Mouse (Mus musculus): ENCODE data around the gene Arr3. TPM values are rescaled to one million over a fixed set of nuclear protein-coding genes. Genes with fewer than 3 reads are reported as not detected.

The Arr3 gene
- polyA plus RNA-seq (2012; rRNA removed) = not detected in 2 replicates

DNA sequence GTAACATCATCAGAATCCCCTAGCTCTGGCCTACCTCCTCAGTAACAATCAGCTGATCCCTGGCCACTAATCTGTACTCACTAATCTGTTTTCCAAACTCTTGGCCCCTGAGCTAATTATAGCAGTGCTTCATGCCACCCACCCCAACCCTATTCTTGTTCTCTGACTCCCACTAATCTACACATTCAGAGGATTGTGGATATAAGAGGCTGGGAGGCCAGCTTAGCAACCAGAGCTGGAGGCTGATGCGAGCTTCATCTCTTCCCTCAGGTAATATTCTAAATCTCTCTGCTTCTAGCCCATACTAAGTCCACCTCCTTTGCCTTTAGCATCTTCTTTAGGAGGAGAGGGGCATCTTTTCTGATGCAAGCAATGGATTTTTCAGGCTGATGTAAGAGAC lies at the start of gene Arr3:
Gene Arr3, plus strand, starts transcription at position 184 of the 400 bp plus-strand sequence.
- WGBS = 84% methylated on average over 1 of the region's 1 CpGs
- DNase-seq (ENCODE audit: low read depth, low spot score) = no peak

DNA sequence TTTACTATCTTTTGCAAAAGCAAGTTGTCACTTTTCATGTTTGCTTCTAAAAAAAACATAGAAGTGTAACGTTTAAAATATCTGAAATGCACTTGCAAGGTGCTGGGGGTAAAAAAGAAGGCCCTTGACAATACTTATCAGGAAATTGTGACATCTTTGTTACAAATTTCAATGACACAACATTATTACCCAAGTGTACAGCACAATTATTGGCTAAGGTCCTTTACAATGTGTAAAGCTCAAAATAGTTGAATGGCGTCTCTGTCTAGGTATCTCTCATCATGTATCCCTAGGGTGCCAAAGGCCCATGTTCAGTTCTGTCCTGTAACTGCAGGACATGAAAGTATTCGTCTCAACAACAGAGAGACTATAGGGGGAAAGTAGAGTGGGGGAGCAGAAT lies 49.3 kb upstream of the Arr3 start:
- WGBS = 77% methylated on average over 3 of the region's 3 CpGs
- DNase-seq (ENCODE audit: low read depth, low spot score) = no peak

DNA sequence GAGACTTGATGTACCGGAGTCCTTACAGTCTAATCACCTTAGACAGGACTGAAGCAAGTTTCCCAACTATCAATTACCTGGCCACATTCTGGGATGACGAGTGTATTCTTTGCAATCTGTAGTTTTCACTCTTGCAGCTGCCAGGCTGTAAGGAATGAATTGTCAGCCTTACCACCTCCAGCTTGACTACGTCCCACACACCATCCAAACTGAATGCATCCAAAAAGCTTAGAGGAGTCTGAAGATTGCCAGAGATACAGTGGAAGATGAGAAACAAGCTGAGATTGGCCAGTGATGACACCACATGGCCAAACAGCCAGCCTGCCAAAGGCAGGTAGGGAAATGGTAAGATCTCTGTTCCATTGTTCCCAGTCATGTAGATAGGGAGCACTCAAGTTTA lies 39.6 kb upstream of the Arr3 start:
- no peak for DNase-seq (ENCODE audit: low read depth, low spot score)
- 80% methylated on average over 3 of the region's 3 CpGs for WGBS

DNA sequence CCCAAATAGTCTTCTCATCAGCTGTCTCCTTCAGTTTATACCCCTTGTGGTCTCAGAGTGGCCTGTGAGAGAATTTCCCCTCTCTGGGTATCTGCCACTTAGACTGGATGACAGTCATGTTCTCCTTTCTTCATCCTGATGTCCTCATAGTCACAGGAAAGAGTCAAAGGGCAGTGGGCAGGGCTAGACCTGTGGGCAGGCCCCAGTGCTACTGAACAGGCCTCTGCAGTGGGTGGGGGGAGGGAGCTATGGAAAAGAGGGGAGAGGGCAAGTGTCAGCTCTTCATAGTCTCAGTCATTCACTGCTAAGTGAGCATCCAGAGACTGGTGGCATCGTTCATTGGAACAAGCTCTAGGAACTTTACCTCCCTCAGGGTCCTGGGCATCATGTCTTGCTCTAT lies 33.3 kb upstream of the Arr3 start, which contains the start of gene Awat1:
Gene Awat1, plus strand, starts transcription at position 301 of the 400 bp plus-strand sequence.
- WGBS = 81% methylated on average over 1 of the region's 1 CpGs

DNA sequence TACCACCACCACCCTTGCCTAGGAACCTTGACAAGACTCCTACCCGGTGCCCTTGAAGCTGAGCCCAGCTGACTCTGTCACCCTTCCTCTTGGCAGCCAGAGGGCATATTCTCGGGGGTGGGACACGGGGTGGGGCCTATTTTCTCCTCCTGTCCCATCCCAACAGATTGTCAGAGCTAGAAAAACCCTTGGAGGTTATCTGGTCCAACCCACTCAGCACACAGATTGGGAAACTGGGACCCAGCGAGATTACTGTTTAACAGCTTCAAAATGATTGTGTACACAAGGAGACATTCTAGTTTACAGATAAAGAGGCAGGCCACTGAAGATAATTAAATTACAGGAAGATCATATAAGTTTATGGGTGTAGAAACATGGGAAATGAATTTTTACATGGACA lies 10.5 kb upstream of the Arr3 start, which contains the start of gene P2ry4:
Gene P2ry4, minus strand, starts transcription at position 79 of the 400 bp plus-strand sequence.
- no peak for DNase-seq (ENCODE audit: low read depth, low spot score)

More for the DNA sequence above, 33.3 kb upstream of the Arr3 start, which contains the start of gene Awat1:
- no peak for DNase-seq (ENCODE audit: low read depth, low spot score)

DNA sequence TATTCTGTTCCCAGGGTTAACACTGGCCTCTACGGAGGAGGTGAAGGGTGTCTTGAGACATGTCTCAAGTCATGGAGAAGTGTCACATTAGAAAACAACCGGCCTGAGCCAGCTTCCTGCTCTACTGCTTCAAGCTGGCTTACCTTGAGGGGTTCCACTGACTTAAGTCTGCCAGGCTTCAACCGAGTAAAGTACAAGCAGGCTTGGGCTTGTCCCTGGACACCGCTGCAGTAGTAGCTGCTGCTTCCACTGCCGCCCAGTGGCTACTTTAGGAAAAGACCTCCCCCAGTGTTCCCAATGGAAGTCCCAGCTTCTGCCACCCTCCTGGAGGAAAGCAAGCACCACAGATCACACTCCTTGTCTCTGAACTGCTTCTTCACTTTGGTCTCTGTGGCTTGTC lies 7.9 kb upstream of the Arr3 start:
- no peak for DNase-seq (ENCODE audit: low read depth, low spot score)

More for the DNA sequence above, 10.5 kb upstream of the Arr3 start, which contains the start of gene P2ry4:
- 32% methylated on average over 4 of the region's 4 CpGs for WGBS

DNA sequence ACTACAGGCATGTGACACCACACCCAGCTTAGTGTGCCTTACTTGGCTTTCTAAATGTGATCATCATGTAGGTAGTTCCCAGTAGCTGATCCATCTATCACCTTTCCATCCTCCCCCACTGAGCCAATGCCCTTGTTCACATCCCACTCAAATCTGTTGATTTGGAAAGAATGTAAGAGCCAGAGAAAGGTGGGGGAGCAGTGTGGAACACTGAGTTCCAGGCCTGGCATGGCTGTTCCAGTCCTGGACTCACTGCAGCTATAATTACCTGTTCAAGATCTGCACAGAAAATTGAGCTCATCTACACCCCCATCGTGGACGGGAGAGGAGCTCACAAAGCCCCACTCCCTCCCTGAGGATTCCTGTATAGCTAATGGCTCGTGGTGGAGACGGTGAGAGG lies 5.5 kb upstream of the Arr3 start:
- no peak for DNase-seq (ENCODE audit: low read depth, low spot score)
- 67% methylated on average over 4 of the region's 4 CpGs for WGBS

More for the DNA sequence above, 7.9 kb upstream of the Arr3 start:
- 23% methylated on average over 5 of the region's 5 CpGs for WGBS

DNA sequence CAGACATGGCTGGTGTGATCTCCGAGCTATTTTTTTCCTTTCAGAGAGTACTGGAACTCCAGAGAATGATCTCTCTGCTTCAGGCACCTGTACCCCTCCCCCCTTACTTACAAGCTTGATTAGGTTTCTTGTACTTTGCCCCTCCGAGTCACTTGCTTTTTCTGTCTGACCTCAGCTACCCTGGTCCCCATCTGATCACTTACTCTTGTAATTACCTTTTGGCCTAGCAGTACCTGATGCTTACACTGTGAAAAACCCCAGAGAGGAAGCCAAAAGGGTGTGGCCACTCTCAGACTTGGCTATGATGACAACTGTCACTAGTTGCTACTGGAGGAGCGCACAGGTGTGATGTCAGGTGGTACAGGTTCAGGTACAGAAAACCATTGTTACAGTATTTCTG lies 13.2 kb downstream of the Arr3 start:
- no peak for DNase-seq (ENCODE audit: low read depth, low spot score)
- WGBS = 45% methylated on average over 3 of the region's 3 CpGs

DNA sequence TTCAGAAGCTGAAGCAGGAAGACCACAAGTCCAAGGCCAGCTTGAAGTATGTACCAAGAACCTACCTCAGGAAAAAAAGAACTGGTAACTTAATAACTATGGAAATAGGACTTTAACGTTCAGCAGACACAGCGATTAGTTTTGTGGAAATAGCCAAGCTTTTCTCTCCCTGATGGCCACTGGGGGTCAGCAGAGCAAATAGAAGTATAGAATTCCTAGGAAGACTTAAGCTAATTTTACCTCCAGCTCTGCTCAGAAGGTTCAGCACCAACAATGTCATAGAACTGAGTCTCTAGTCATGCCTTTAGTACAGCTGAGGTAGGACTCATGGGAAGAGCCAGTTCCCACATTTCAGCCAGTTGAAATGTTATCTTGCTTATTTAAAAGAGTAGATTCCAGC lies 16.1 kb downstream of the Arr3 start:
- 48% methylated on average over 2 of the region's 2 CpGs for WGBS
- DNase-seq (ENCODE audit: low read depth, low spot score) = no peak

DNA sequence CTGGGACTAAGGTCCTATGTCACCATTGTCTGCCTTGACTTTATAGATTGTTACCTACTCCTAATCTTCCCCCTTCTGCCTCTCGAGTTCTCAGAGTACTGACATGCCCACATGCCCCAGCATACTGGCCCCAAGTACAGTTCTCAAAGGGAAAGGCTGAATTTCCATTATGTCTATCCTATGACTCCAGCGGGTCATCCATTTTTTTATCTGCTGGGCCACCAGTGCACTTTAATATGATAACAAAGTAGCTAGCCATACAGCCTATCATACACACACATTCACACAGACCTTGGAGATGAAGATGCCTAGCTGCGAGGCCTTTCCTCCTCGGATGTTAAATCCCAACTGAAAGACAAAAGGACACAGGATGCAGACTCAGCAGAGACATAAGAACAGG lies 18.9 kb downstream of the Arr3 start:
- no peak for DNase-seq (ENCODE audit: low read depth, low spot score)
- WGBS = 85% methylated on average over 4 of the region's 4 CpGs

DNA sequence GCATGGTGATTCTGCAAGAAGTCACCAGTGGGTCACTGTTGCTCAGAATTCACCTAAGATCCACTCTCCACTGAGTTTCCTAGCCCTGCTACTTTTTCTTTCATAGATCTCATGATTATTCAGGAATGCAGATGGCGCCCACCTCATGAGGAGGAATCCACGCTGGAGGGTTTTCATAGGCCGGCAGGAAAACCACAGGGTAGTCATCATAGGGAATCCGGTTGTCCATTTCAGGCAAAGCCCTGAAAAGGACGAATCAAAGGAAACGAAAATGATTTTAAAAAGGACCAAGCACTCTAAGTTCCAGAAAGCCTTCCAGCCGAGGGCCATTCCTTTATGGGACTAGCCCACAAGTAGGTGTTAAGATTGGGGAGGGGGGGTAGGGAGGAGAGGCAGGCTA lies 19.8 kb downstream of the Arr3 start:
- no peak for DNase-seq (ENCODE audit: low read depth, low spot score)
- WGBS = 29% methylated on average over 7 of the region's 7 CpGs

DNA sequence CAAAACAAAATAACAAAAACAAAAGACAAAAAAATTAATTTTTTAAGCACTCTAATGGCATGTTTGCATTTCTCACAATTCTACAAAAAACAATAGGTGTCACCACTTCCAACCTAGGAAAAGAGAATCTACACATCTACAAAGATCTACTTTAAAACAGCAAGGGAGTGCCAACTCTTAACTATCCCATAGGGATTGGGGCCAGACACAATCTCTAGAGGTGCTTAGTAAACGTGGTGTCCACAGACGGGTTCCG lies 20.2 kb downstream of the Arr3 start, which contains the start of gene Kif4:
Gene Kif4, plus strand, starts transcription at position 192 of the 256 bp plus-strand sequence.
- DNase-seq (ENCODE audit: low read depth, low spot score) = no peak
- 19% methylated on average over 3 of the region's 3 CpGs for WGBS

DNA sequence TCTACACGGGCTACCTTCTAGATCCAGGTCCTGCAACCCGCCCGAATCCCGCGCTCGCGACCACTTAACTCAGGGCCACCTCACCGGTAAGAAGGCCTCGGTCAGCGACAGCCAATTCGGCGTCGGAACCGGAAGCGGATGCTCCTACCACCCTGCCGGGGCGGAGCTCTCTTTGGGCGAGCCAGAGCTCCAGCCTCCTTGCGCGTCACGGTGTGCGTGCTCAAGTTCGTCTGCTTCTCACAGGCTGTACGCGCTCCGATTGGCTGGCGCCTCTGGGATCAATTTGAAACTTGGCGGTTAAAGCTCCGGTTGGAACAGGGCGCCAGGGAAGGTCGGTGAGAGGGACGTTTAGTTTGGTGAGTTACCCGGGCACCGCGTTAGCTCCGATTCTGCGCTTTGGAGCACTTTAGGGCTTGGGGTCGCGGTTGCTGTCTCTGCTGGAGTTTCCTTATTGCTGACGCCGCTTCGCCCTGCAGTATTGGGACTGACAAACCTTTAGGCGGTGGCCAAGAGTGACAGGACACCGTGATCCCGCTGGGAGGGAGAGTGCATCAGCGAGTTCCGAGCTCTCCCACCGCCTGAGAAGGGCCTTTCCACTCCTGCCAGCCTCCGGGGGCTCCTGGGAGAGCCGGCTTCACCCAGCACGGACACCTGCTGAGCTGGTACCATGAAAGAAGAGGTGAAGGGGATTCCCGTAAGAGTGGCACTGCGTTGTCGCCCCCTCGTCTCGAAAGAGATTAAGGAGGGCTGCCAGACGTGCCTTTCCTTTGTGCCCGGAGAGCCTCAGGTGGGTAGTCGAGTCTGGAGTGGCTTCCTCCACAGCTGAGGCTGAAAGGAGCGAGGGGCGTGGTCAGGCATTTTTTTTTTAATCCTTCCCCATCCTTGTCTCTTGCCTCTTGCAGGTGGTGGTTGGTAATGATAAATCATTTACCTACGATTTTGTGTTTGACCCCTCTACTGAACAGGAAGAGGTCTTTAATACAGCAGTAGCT lies 20.8 kb downstream of the Arr3 start, which contains the start of gene Pdzd11:
Gene Pdzd11, minus strand, starts transcription at position 767 of the 992 bp plus-strand sequence.
- WGBS = 18% methylated on average over 62 of the region's 62 CpGs
- DNase-seq (ENCODE audit: low read depth, low spot score) = peak; percentile 80

DNA sequence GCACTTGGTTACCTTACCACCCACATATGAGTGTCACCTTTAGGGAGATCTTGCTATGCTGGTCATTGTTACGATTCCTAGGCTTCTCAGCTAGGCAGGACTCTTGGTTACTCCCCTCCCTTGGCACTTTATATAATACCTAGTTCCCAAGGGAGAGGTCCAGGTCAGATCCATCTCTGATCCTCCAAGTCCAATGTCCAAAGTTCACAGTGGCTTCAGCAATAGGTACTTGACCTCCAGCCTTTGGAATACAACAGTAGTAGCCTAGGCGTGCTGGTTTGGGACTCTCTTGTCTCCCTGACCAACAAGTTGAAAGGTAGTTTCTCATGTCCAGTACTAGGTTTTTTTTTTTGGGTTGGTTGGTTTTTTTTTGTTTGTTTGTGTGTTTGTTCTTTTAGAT lies 23.8 kb downstream of the Arr3 start:
- DNase-seq (ENCODE audit: low read depth, low spot score) = no peak
- 83% methylated on average over 2 of the region's 2 CpGs for WGBS

DNA sequence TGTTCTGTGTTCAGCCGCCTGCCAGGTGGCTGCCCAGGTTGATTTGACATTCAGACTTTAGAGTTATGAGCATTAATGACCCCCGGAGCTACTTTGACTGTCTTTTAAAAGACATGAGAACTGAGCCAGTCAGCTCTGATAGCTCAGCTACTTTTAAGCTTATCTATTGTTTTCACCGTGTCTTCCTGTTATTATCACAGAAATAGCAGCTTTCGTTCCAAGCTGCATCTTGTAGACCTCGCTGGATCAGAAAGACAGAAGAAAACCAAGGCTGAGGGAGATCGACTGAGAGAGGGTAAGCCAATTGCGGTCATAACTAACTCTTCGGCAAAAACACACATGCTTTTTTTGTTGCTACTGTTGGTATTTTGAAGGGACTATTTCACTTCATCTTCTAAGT lies 33.2 kb downstream of the Arr3 start:
- WGBS = 92% methylated on average over 8 of the region's 8 CpGs
- no peak for DNase-seq (ENCODE audit: low read depth, low spot score)

DNA sequence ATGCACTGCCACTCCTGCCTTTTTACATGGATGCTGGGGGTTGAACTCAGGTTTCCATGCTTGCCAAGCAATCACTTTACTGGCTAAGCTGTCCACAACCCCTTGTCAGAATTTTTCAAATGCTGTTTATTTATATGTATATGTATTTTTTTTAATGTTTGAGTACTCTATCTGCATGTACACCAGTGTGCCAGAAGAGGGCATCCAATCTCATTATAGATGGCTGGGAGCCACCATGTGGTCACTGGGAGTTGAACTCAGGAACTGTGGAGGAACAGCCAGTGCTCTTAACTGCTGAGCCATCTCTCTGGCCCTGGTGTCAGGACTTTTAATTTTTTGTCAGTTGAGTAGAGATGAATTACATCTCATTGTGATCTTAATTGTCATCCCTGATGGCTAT lies 47.6 kb downstream of the Arr3 start:
- no peak for DNase-seq (ENCODE audit: low read depth, low spot score)

DNA sequence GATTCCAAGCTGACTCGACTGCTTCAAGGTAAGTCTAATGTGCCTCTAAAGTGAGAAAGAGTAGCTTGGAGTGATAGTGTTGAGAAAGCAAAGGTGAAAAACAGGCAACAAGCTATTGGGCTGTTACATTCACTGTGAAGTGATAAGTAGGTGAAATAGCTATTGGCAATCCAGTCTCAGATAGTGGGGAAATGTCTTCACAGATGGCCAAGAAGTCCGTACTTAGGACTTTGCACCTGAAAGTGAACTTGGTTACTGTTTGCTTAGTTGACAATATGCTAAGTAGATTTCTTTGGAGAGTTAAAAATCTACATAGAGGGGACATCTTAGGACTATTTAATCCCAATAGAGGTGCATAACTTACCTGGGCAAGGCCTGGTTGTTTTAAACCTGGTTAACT lies 59.5 kb downstream of the Arr3 start:
- no peak for DNase-seq (ENCODE audit: low read depth, low spot score)
- 58% methylated on average over 2 of the region's 2 CpGs for WGBS
